Mouse (Mus musculus) hindbrain, embryonic 12.5 days (tissue): ENCODE results near the gene Arhgap25. TPM values are rescaled to one million over a fixed set of nuclear protein-coding genes. Genes with fewer than 3 reads are reported as not detected.

Experiments used
- ATAC-seq: fragments of 200-750 bp; cut with Nextera tagmentation; 2 replicates; pipeline ENCODE4 v1.8.0; 2017; ENCODE audit warnings: moderate TSS enrichment; ENCODE audit not compliant: low FRiP score
- H3K27ac ChIP-seq: fragments of 300-500 bp; sonication (generic); 2 replicates; pipeline ENCODE4 v1.5.1; 2016; ENCODE audit warnings: mild to moderate bottlenecking
- H3K27me3 ChIP-seq: fragments of 300-500 bp; sonication (generic); 2 replicates; pipeline ENCODE4 v1.6.1; 2016; ENCODE audit warnings: mild to moderate bottlenecking
- H3K36me3 ChIP-seq: fragments of 300-500 bp; sonication (generic); 2 replicates; pipeline ENCODE4 v1.6.1; 2016; ENCODE audit warnings: mild to moderate bottlenecking
- H3K4me1 ChIP-seq: fragments of 300-500 bp; sonication (generic); 2 replicates; pipeline ENCODE4 v1.6.1; 2016
- H3K4me2 ChIP-seq: fragments of 300-500 bp; sonication (generic); replicated peaks from 2 replicates; pipeline ENCODE4 v1.6.1; 2016; ENCODE audit warnings: mild to moderate bottlenecking
- H3K4me3 ChIP-seq: fragments of 300-500 bp; sonication (generic); 2 replicates; pipeline ENCODE4 v1.5.1; 2016; ENCODE audit warnings: mild to moderate bottlenecking
- H3K9ac ChIP-seq: fragments of 300-500 bp; sonication (generic); 2 replicates; pipeline ENCODE4 v1.6.1; 2016; ENCODE audit warnings: mild to moderate bottlenecking, moderate library complexity
- H3K9me3 ChIP-seq: fragments of 300-500 bp; sonication (generic); replicated peaks from 2 replicates; pipeline ENCODE4 v1.6.1; 2016; ENCODE audit warnings: mild to moderate bottlenecking
- WGBS: fragments of 180-500 bp; shearing (Covaris S2); methylation state at CpG from one replicate; pipeline ENCODE4 v1.1.7; 2016; 5-methylcytosine and 5-hydroxymethylcytosine counted together
- polyA plus RNA-seq: library from polyadenylated mRNA; unstranded; fragments of >200 nt; fragmentation: Nextera tagmentation; extraction: Ambion mirVana; gene quantifications from 2 replicates; pipeline ENCODE4 v1.2.1, GENCODE M21; 2016

Arhgap25 gene
- polyA plus RNA-seq, 1 experiment from 2014 or later: 2.3 TPM

- Histone ChIP-seq H3K4me1 (no peaks in the 10 kb centered on the region), H3K4me3 (no peak overlapping the region), H3K27me3 (no peaks in the 10 kb centered on the region), H3K9me3 (no peaks in the 10 kb centered on the region), H3K4me2 (no peak overlapping the region), H3K9ac (no peak overlapping the region), H3K36me3 (no peaks in the 10 kb centered on the region), H3K27ac (no peak overlapping the region)
- WGBS: 82% methylated on average over 7 of the region's 7 CpGs
- no peak for ATAC-seq
These were observed 110.8 kb downstream of the Arhgap25 start for GRCm38 (mm10) chr6:87422304-87422703.

GRCm38 (mm10) chr6:87412011-87412410, 121.0 kb downstream of the Arhgap25 start:
- H3K9me3 ChIP-seq: no peaks in the 10 kb centered on the region
- H3K27ac ChIP-seq: no peak overlapping the region
- H3K9ac ChIP-seq: no peak overlapping the region
- H3K4me3 ChIP-seq: no peak overlapping the region
- H3K4me2 ChIP-seq: no peak overlapping the region
- no peaks in the 10 kb centered on the region for H3K36me3 ChIP-seq
- 0 out of 2 replicates have a peak, but pooled peaks cover 4% of the 10 kb centered on the region for H3K4me1 ChIP-seq
- H3K27me3 ChIP-seq: no peaks in the 10 kb centered on the region
- 0 out of 2 replicates have a peak, but pooled peaks have one; percentile 43 for ATAC-seq
- 33% methylated on average over 3 of the region's 3 CpGs for WGBS

Other genes with a start within 250 kb of the Arhgap25 start
- gene Antxr1, start 197.4 kb downstream of the Arhgap25 start, polyA plus RNA-seq: 5.0 and 5.1 TPM in 2 replicates
- not detected in 2 replicates for gene Gkn1, start 182.3 kb downstream of the Arhgap25 start, polyA plus RNA-seq
- not detected in 2 replicates for gene Gkn2, start 159.9 kb downstream of the Arhgap25 start, polyA plus RNA-seq
- gene Gkn3, start 144.3 kb downstream of the Arhgap25 start, polyA plus RNA-seq: 0.26 TPM in 1 of 2 replicates, not detected in the other
- gene Bmp10, start 104.3 kb downstream of the Arhgap25 start, polyA plus RNA-seq: not detected in 2 replicates
- 3.4 TPM in 2 replicates for gene Prokr1, start 57.5 kb upstream of the Arhgap25 start, polyA plus RNA-seq
- gene Aplf, start 138.9 kb upstream of the Arhgap25 start, polyA plus RNA-seq: 13.0 and 14.4 TPM in 2 replicates
- gene Efcc1, start 197.6 kb upstream of the Arhgap25 start, polyA plus RNA-seq: 8.2 and 9.7 TPM in 2 replicates
- 1.8 and 2.6 TPM in 2 replicates for gene Gp9, start 244.8 kb upstream of the Arhgap25 start, polyA plus RNA-seq